Mouse (Mus musculus) myocyte (in vitro differentiated cells): ENCODE results near the gene Vps33a. TPM values are rescaled to one million over a fixed set of nuclear protein-coding genes. Genes with fewer than 3 reads are reported as not detected.
"Not testable (repeated sequence)": the region's sequence is repeated elsewhere in the genome, so short reads cannot be mapped to it uniquely, and the experiment has no call there.

Source experiments
- H3K27me3 ChIP-seq: one replicate; pipeline ENCODE4 v1.6.1; 2011; ENCODE audit not compliant: control insufficient read depth, insufficient read depth, insufficient read length
- H3K36me3 ChIP-seq: one replicate; pipeline ENCODE4 v1.6.1; 2011; ENCODE audit not compliant: control insufficient read depth, insufficient read depth
- H3K4me2 ChIP-seq: one replicate; pipeline ENCODE4 v1.6.1; 2011; ENCODE audit warnings: low read depth, control low read depth
- H3K4me3 ChIP-seq: one replicate; pipeline ENCODE4 v1.5.1; 2011; ENCODE audit warnings: mild to moderate bottlenecking, control low read depth, moderate library complexity
- H3K79me2 ChIP-seq: one replicate; pipeline ENCODE4 v1.6.1; 2011; ENCODE audit not compliant: control insufficient read depth, insufficient read depth
- H3ac ChIP-seq: one replicate; pipeline ENCODE4 v1.6.1; 2011; ENCODE audit not compliant: control insufficient read depth, insufficient read length
- CEBPB ChIP-seq: IDR thresholded peaks from 2 replicates; pipeline ENCODE4 v1.6.1; 2011; ENCODE audit warnings: mild to moderate bottlenecking, moderate library complexity; ENCODE audit not compliant: poor library complexity, insufficient read depth, severe bottlenecking
- E2F4 ChIP-seq: IDR thresholded peaks from one replicate; pipeline ENCODE4 v1.6.1; 2011; ENCODE audit warnings: mild to moderate bottlenecking, control low read depth, moderate library complexity; ENCODE audit not compliant: insufficient read depth
- MAX ChIP-seq: IDR thresholded peaks from one replicate; pipeline ENCODE4 v1.6.1; 2011; ENCODE audit warnings: low read depth, mild to moderate bottlenecking, control low read depth
- MYOD1 ChIP-seq, 3 experiments: IDR thresholded peaks; one replicate each; pipeline ENCODE4 v1.6.1; 2011; ENCODE audit warnings: control low read depth in 2 of 3, low read depth in 2 of 3, mild to moderate bottlenecking in 2 of 3, moderate library complexity in 1 of 3; ENCODE audit not compliant: insufficient read length in 2 of 3, control insufficient read depth in 1 of 3
- MYOG ChIP-seq, 3 experiments: IDR thresholded peaks; one replicate each; pipeline ENCODE4 v1.6.1; 2011; ENCODE audit warnings: control low read depth in 2 of 3, low read depth in 2 of 3, mild to moderate bottlenecking in 2 of 3; ENCODE audit not compliant: insufficient read length in 2 of 3, control insufficient read depth in 1 of 3, insufficient read depth in 1 of 3
- POLR2A ChIP-seq: IDR thresholded peaks from one replicate; pipeline ENCODE4 v1.6.1; 2011; ENCODE audit warnings: low read depth, mild to moderate bottlenecking, control low read depth, moderate library complexity; ENCODE audit not compliant: insufficient read length
- POLR2AphosphoS2 ChIP-seq: IDR thresholded peaks from one replicate; pipeline ENCODE4 v1.6.1; 2011; ENCODE audit warnings: low read depth, control low read depth; ENCODE audit not compliant: insufficient read length
- REST ChIP-seq: IDR thresholded peaks from one replicate; pipeline ENCODE4 v1.6.1; 2011; ENCODE audit warnings: mild to moderate bottlenecking, control low read depth, moderate library complexity; ENCODE audit not compliant: insufficient read depth, insufficient read length
- SRF ChIP-seq: IDR thresholded peaks from one replicate; pipeline ENCODE4 v1.6.1; 2011; ENCODE audit warnings: low read depth; ENCODE audit not compliant: control insufficient read depth, insufficient read length
- TCF12 ChIP-seq: IDR thresholded peaks from one replicate; pipeline ENCODE4 v1.6.1; 2011; ENCODE audit warnings: mild to moderate bottlenecking, control low read depth; ENCODE audit not compliant: poor library complexity, insufficient read depth, severe bottlenecking
- TCF3 ChIP-seq: IDR thresholded peaks from one replicate; pipeline ENCODE4 v1.6.1; 2011; ENCODE audit warnings: low read depth, control low read depth; ENCODE audit not compliant: insufficient read length
- USF1 ChIP-seq: IDR thresholded peaks from one replicate; pipeline ENCODE4 v1.6.1; 2011; ENCODE audit warnings: low read depth, mild to moderate bottlenecking, control low read depth, moderate library complexity
- polyA plus RNA-seq: library from polyadenylated mRNA; unstranded; fragments of >200 nt; fragmentation: generic; extraction: Trizol; gene quantifications from one replicate; pipeline ENCODE4 v1.2.1, GENCODE M21; 2012; ENCODE audit warnings: missing spikeins

Gene Vps33a
- polyA plus RNA-seq, 1 experiment: 18.7 TPM

DNA sequence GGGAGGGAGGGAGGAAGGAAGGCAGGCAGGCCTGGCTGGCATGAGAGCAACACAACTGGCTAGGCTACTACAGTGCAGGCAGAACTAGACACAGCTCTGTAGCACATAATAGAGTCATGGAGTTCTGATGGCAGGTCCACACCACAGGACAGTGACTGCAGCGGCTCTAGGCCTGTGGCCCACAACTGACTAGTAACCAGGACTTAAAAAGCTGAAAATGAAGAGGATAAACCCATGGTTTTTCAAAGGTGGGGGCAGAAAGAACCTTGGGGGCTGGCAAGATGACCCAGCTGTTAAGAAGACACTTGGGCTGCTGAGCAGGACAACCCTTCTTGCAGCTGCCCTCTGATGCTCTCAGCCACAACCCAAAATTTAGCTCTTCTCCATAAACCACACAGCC is 51.2 kb downstream of the Vps33a start:
- TF ChIP-seq POLR2AphosphoS2 (no peak), E2F4 (no peak), REST (no peak), CEBPB (no peak), SRF (no peak), MAX (no peak), TCF3 (no peak), USF1 (no peak), MYOG (IDR thresholded peaks at IDR 0.05; ENCODE audit: control insufficient read depth in 1 of 3, insufficient read depth in 1 of 3, insufficient read length in 2 of 3, low read depth in 2 of 3) (no peak), TCF12 (no peak), POLR2A (no peak), MYOD1 (IDR thresholded peaks at IDR 0.05; ENCODE audit: control insufficient read depth in 1 of 3, insufficient read length in 2 of 3, low read depth in 2 of 3) (no peak)

DNA sequence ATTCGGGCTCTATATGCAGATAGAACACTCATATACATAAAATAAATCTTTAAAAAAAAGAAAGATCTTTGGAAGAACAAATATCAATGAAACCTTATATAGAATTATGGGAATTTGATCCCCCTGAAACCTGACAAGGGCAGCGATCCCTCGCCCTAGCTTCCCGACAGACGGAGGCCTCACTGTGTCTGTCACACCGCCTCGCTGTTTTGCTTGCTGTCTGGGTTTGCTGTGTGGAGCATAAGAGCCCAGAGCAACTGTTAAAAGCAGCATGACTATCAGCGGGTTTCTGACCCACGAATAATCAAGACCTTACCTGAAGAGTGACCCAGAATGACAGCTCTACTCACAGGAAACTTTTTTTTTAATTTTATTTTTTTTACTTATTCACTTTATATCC is 52.2 kb downstream of the Vps33a start:
- H3K27me3 ChIP-seq: no peaks in the 10 kb centered on the region
- H3K36me3 ChIP-seq: peaks cover 13% of the 10 kb centered on the region
- H3ac ChIP-seq: no peak overlapping the region
- TF ChIP-seq REST (no peak), POLR2AphosphoS2 (no peak), MYOD1 (IDR thresholded peaks at IDR 0.05; ENCODE audit: control insufficient read depth in 1 of 3, insufficient read length in 2 of 3, low read depth in 2 of 3) (no peak), MYOG (IDR thresholded peaks at IDR 0.05; ENCODE audit: control insufficient read depth in 1 of 3, insufficient read depth in 1 of 3, insufficient read length in 2 of 3, low read depth in 2 of 3) (no peak), TCF3 (no peak)
- no peak overlapping the region for H3K4me3 ChIP-seq
- H3K79me2 ChIP-seq: peaks cover 10% of the 10 kb centered on the region
- no peak overlapping the region for H3K4me2 ChIP-seq

More for the DNA sequence above, 51.2 kb downstream of the Vps33a start:
- Histone ChIP-seq H3K4me3 (no peak overlapping the region), H3K36me3 (peaks cover 9% of the 10 kb centered on the region), H3K4me2 (no peak overlapping the region), H3ac (no peak overlapping the region), H3K79me2 (peaks cover 10% of the 10 kb centered on the region), H3K27me3 (no peaks in the 10 kb centered on the region)

DNA sequence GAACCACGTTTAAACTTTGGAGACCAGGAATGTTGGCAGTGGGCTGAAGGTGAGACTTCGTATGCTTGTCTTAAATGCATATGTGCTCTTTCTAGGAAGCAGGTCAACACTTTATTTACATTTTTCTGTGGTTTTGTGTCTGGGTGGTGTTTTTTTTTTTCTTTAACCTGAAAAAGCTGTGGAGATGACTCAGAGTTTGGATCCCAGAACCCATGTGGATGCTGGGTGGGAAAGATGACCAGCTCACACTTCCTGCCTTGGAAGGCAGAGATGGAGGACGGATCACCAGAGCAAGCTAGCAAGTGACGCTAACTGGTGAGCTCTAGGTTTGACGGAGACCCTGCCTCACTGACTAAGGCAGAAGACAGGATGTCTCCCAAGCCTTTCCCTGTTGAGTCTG is 58.0 kb downstream of the Vps33a start:
- Histone ChIP-seq H3K27me3 (no peaks in the 10 kb centered on the region), H3K36me3 (peaks cover 13% of the 10 kb centered on the region)
- TF ChIP-seq CEBPB (no peak), MAX (no peak), TCF12 (no peak), MYOG (IDR thresholded peaks at IDR 0.05; ENCODE audit: control insufficient read depth in 1 of 3, insufficient read depth in 1 of 3, insufficient read length in 2 of 3, low read depth in 2 of 3) (no peak), POLR2A (no peak), SRF (no peak)

DNA sequence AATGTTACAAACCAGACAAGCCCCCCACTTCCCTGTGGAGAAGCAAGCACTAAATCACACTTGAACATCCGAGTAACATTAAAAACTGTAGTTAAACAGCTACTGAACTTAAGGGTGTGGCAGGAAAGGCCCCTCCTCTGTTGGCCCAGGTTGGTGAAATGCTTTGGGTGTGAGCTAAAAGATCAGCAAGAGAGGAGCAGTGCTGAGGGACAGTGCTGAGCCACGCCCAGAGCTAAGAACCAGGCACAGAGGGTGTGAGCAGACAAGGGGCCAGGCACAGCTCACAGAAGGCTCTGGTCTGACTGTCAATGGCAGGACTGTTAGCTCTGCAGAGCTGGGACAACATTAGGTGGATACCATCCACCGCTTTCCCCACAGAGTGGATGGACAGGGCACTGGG is 60.7 kb downstream of the Vps33a start:
- Histone ChIP-seq H3K27me3 (no peaks in the 10 kb centered on the region), H3K79me2 (no peaks in the 10 kb centered on the region), H3K36me3 (peaks cover 7% of the 10 kb centered on the region), H3K4me2 (no peak overlapping the region), H3K4me3 (no peak overlapping the region), H3ac (no peak overlapping the region)
- no peak for TF ChIP-seq USF1
- peak; percentile 7 for TF ChIP-seq POLR2AphosphoS2
- no peak for TF ChIP-seq POLR2A

More for the DNA sequence above, 58.0 kb downstream of the Vps33a start:
- Histone ChIP-seq H3K79me2 (no peaks in the 10 kb centered on the region), H3K4me3 (no peak overlapping the region), H3K4me2 (no peak overlapping the region), H3ac (no peak overlapping the region)

DNA sequence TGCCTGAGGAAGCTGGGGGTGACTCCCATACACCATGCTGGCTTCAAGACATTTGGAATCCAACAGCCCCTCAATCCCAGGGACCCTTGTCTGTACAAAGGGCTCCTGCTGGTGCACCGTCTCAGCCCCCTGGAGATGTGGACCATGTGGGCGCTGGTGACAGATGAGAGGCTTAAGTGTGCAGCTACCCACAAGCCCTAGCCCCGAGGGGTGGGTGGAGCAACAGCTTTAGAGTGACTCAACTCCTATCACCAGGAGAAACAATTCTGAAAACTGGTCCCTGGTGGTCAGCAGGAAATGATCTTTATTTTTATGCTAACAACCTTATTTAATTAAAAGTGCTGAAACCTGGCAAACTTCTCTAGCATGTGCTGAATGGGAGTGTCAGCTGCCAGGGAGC is 61.4 kb downstream of the Vps33a start:
- not testable (repeated sequence) for H3K36me3 ChIP-seq, H3K79me2 ChIP-seq, H3ac ChIP-seq, H3K4me2 ChIP-seq, H3K27me3 ChIP-seq, H3K4me3 ChIP-seq

DNA sequence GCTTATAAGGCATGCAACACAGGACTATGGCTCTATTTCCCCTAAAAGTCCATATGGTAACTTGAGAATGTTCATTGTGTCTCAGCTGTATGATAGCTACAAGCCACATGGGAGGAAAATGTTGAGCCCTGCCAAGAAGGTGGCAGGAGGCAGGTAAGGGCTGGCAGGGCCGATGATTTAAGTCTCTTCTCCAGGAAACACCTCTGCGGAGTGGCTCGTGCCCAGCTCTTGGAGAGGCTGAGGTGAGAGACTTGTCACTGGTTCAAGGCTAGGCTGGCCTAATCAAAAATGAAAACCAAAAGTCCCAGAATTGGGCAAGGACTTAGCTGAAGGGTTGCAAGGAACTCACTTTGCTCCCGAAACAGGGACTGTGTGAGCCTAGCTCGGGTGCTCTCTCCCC is 62.7 kb downstream of the Vps33a start, which contains the start of gene B3gnt4:
B3gnt4 (plus strand) TSS at position 301 of the 400 bp plus-strand sequence.
- Histone ChIP-seq H3ac (no peak within 1 kb of the TSS), H3K27me3 (peaks cover under 1% of the 10 kb centered on the region), H3K4me3 (no peak within 1 kb of the TSS), H3K4me2 (no peak within 1 kb of the TSS), H3K79me2 (no peaks in the 10 kb centered on the region), H3K36me3 (no peaks in the 10 kb centered on the region)
- no peak for TF ChIP-seq USF1
- no peak for TF ChIP-seq MAX
- TF ChIP-seq POLR2AphosphoS2: no peak
- TF ChIP-seq MYOD1 (IDR thresholded peaks at IDR 0.05; ENCODE audit: control insufficient read depth in 1 of 3, insufficient read length in 2 of 3, low read depth in 2 of 3): no peak
- TF ChIP-seq REST: no peak
